Mouse (Mus musculus) G1E (cell line): ENCODE data around the gene Dscaml1.

Experiments used
- CTCF ChIP-seq: IDR thresholded peaks from 2 replicates; pipeline ENCODE4 v1.5.1; 2012; ENCODE audit warnings: low read depth, low read length, inconsistent platforms, mixed read lengths
- GATA1 ChIP-seq: IDR thresholded peaks from 2 replicates; pipeline ENCODE4 v1.6.1; 2012; ENCODE audit warnings: borderline replicate concordance, low read length, inconsistent platforms, mixed read lengths
- TAL1 ChIP-seq: conservative IDR thresholded peaks from 2 replicates; pipeline ENCODE4 v1.6.1; 2012; ENCODE audit warnings: low read depth, low read length, inconsistent platforms, mixed read lengths

DNA sequence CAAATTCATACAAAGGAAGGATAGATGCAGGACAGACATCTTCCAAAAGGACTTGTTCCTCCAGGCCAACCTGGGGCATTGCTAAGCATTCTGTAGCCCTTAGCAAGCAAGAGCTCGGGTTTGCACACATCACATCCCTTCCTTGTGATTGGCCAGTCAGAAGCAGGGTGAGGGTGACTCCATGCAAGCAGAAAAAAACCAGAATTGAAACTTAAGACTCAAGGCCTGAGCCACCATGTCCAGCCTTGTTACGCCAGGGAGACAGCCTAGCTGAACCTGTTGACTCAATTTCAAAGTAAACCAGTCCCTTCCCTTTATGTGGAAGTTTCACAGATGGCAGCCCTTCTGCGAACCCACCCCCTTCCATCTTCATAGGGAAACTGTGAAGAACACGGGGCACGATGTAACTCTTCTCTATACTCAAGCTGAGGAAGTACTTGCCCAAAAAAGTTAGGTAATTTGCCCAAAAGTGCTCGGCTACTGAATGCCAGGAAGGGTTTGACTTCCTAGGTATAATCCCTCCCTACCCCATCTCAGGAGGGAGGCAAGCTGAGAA is 218.5 kb downstream of the Dscaml1 start:
- no peak for TF ChIP-seq TAL1
- no peak for TF ChIP-seq GATA1
- no peak for TF ChIP-seq CTCF
